Mouse (Mus musculus) ES-Bruce4 (cell line): ENCODE results near the gene Wdr4. TPM values are rescaled to one million over a fixed set of nuclear protein-coding genes. Genes with fewer than 3 reads are reported as not detected.

ENCODE experiments used
- H3K27ac ChIP-seq: 2 replicates; pipeline ENCODE4 v1.5.1; 2012; ENCODE audit warnings: low read length, inconsistent platforms; ENCODE audit not compliant: insufficient read depth
- H3K27me3 ChIP-seq: 2 replicates; pipeline ENCODE4 v1.6.1; 2012; ENCODE audit warnings: mild to moderate bottlenecking, low read length, inconsistent platforms; ENCODE audit not compliant: control insufficient read depth, poor library complexity, insufficient read depth, severe bottlenecking
- H3K36me3 ChIP-seq: 2 replicates; pipeline ENCODE4 v1.6.1; 2012; ENCODE audit warnings: inconsistent platforms, mild to moderate bottlenecking, low read length, moderate library complexity; ENCODE audit not compliant: control insufficient read depth, poor library complexity, insufficient read depth, severe bottlenecking
- H3K4me1 ChIP-seq: one replicate; pipeline ENCODE4 v1.8.1; 2011; ENCODE audit warnings: low read length; ENCODE audit not compliant: control insufficient read depth, insufficient read depth
- H3K4me3 ChIP-seq: 2 replicates; pipeline ENCODE4 v1.5.1; 2011; ENCODE audit warnings: low read depth, mild to moderate bottlenecking, low read length
- H3K9ac ChIP-seq: 2 replicates; pipeline ENCODE4 v1.6.1; 2012; ENCODE audit warnings: low read depth, mild to moderate bottlenecking, inconsistent platforms; ENCODE audit not compliant: poor library complexity, severe bottlenecking
- H3K9me3 ChIP-seq: replicated peaks from 2 replicates; pipeline ENCODE4 v1.6.1; 2012; ENCODE audit warnings: mild to moderate bottlenecking, low read length, inconsistent platforms; ENCODE audit not compliant: control insufficient read depth, poor library complexity, insufficient read depth, severe bottlenecking
- CTCF ChIP-seq: IDR thresholded peaks from one replicate; pipeline ENCODE4 v1.8.1; 2011; ENCODE audit warnings: low read depth, low read length
- EP300 ChIP-seq: IDR thresholded peaks from 2 replicates; pipeline ENCODE4 v1.6.1; 2011; ENCODE audit warnings: low read depth, low read length; ENCODE audit not compliant: insufficient read depth
- POLR2A ChIP-seq: IDR thresholded peaks from one replicate; pipeline ENCODE4 v1.8.1; 2011; ENCODE audit warnings: low read length; ENCODE audit not compliant: insufficient read depth
- polyA plus RNA-seq: library from polyadenylated mRNA; stranded (reverse); fragments of >200 nt; gene quantifications from 2 replicates; pipeline ENCODE4 v1.2.4, GENCODE M21; 2011; ENCODE audit warnings: low read depth; ENCODE audit not compliant: missing spikeins, insufficient read depth, insufficient read length

Gene Wdr4
- polyA plus RNA-seq, 1 experiment, result 25.0 TPM

DNA sequence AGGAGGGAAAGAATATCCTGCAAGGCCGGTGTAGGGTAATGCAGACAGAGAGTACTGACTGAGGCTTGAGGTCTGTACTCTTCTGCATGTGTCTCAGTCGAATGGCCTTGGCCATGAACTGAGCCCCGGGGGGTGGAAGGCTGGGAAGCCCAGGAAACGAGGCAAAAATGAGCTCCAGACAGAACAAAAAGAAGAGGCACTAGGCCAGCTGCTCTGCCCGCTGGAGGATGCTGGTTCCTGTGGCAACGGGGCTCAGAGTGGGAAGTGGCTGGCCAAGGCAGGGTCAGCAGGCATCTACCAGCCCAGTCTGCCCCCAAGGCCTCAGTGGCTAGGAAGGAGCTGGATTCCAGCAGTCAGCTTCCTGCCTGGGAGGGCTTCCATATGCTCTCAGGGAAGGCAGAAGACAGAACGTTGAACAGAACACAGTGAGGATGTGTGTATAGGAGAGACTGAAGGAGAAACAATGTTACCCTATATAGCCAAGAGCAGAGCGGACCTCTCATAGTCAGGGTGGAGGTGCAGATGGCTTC lies 68.5 kb downstream of the Wdr4 start:
- H3K27ac ChIP-seq, result no peak overlapping the region

DNA sequence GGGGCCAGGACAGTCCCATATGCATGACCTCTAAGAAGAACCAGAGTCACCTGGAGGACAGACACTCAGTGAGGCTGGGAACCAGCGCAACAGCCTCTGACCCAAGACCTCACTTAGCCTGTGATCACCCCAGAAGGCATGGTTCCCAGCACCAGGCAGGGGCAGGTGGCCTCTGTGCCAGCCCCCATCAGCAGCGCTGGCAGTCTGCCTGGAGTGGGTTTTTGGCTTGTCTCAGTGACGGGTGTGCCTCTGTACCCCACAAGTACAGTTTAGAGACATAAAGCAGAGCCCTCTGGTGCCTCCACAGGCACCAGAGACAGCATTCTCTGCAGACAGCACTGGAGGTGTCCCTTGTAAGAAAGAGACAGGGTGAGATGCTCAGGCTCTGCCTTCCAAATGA lies 69.6 kb downstream of the Wdr4 start:
- H3K36me3 ChIP-seq, result no peaks in the 10 kb centered on the region
- no peaks in the 10 kb centered on the region for H3K9me3 ChIP-seq
- TF ChIP-seq EP300 (no peak), CTCF (no peak)
- no peaks in the 10 kb centered on the region for H3K4me1 ChIP-seq
- no peak overlapping the region for H3K27ac ChIP-seq
- H3K27me3 ChIP-seq, result no peaks in the 10 kb centered on the region
- H3K9ac ChIP-seq, result no peak overlapping the region
- H3K4me3 ChIP-seq, result no peak overlapping the region

More for the DNA sequence above, 68.5 kb downstream of the Wdr4 start:
- Histone ChIP-seq H3K9me3 (no peaks in the 10 kb centered on the region), H3K4me3 (no peak overlapping the region), H3K4me1 (no peaks in the 10 kb centered on the region), H3K9ac (no peak overlapping the region), H3K27me3 (no peaks in the 10 kb centered on the region), H3K36me3 (no peaks in the 10 kb centered on the region)
- no peak for TF ChIP-seq POLR2A
- no peak for TF ChIP-seq CTCF
- no peak for TF ChIP-seq EP300

DNA sequence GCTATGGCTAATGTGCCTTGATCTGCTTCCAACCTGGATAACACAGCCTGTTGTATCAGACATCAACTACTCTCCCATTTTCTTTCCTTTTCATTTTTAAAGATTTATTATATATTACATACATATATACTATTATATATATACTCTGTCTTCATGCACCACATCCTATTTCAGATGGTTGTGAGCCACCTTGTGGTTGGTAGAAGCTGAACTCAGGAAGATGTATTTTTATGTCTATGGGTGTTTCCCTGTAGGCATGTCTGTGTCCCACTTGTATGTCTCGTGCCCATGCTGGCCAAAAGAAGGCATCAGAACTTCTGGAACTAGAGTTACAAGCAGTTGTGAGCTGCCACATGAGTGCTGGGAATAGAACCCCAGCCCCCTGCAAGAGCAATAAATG lies 71.3 kb downstream of the Wdr4 start:
- H3K4me3 ChIP-seq, result no peak overlapping the region
- H3K27me3 ChIP-seq, result no peaks in the 10 kb centered on the region
- H3K9me3 ChIP-seq, result no peaks in the 10 kb centered on the region
- H3K4me1 ChIP-seq, result no peaks in the 10 kb centered on the region
- no peak overlapping the region for H3K27ac ChIP-seq
- no peak overlapping the region for H3K9ac ChIP-seq
- TF ChIP-seq POLR2A (no peak), EP300 (no peak), CTCF (no peak)
- no peaks in the 10 kb centered on the region for H3K36me3 ChIP-seq

DNA sequence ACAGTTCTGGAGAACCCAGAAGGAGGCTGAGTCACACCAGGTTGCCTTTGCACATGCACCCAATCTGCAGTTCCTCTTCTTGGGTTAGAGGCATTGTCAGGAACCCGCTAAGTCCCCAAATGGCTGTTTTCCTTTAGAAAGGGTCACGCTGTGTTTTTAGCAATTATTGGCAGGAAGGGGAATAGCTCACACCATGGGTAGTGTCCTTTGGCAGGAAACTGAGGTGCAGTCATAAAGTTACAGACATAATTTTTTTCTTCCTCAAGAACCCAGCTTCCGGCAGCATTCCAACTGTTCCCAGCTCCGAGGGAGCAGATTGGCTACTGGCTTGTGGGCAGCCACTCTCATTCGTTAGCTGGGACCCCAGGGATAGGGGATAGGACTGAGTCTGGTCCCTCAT lies 72.0 kb downstream of the Wdr4 start:
- H3K27ac ChIP-seq, result no peak overlapping the region
- H3K36me3 ChIP-seq, result no peaks in the 10 kb centered on the region
- no peak overlapping the region for H3K4me3 ChIP-seq
- TF ChIP-seq EP300, result no peak
- no peak for TF ChIP-seq CTCF
- TF ChIP-seq POLR2A, result no peak
- no peak overlapping the region for H3K9ac ChIP-seq
- H3K4me1 ChIP-seq, result no peaks in the 10 kb centered on the region
- no peaks in the 10 kb centered on the region for H3K9me3 ChIP-seq
- H3K27me3 ChIP-seq, result no peaks in the 10 kb centered on the region

DNA sequence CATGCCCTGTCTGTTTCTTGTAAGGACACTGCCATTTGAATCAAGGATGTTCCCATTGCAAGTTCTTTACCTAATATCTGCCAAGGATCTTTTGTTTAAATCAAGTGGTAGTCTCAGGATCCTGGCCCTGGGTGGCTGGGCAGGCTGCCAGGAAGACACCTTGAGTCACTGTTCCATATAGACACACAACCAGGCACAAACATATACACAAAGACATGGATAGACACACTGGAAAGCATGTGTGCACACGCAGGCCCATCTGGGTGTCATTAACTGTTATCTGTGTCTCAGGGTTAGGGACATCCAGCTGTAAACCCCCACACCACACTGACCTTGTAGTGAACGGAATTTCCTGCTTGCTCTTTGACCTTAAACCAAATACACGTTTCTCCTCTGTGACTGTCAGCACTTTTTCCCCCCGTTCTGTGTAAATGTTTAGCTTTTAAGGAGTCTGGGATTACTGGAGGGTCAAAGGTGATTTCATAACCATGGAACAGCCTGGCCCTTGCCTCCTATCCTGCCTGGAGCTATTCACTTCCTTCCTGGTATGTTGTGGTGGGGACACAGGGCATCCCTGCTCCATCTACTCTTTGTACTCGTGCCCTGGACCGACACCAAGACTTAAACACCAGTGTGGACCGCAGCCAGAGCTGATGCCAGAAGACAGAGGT lies 74.6 kb downstream of the Wdr4 start:
- TF ChIP-seq CTCF, result no peak
- TF ChIP-seq POLR2A, result no peak
- TF ChIP-seq EP300, result no peak
- H3K9ac ChIP-seq, result no peak overlapping the region
- no peak overlapping the region for H3K27ac ChIP-seq
- no peaks in the 10 kb centered on the region for H3K27me3 ChIP-seq
- H3K4me1 ChIP-seq, result no peaks in the 10 kb centered on the region
- H3K9me3 ChIP-seq, result no peaks in the 10 kb centered on the region
- H3K36me3 ChIP-seq, result no peaks in the 10 kb centered on the region
- H3K4me3 ChIP-seq, result no peak overlapping the region

Other genes starting within 250 kb of the Wdr4 start
- gene Rsph1, start 242.6 kb downstream of the Wdr4 start, polyA plus RNA-seq, result 11.3 and 11.5 TPM in 2 replicates
- gene Slc37a1, start 233.2 kb downstream of the Wdr4 start, polyA plus RNA-seq, result 13.4 and 14.6 TPM in 2 replicates
- 11.0 and 12.1 TPM in 2 replicates for gene Pde9a, start 133.8 kb downstream of the Wdr4 start, polyA plus RNA-seq
- gene Ndufv3, start 135 bp upstream of the Wdr4 start, polyA plus RNA-seq, result 116 and 122 TPM in 2 replicates
- 42.7 and 52.9 TPM in 2 replicates for gene Pknox1, start 44.8 kb upstream of the Wdr4 start, polyA plus RNA-seq
- 19.5 and 32.8 TPM in 2 replicates for gene Cbs, start 117.3 kb upstream of the Wdr4 start, polyA plus RNA-seq
- 461 and 463 TPM in 2 replicates for gene U2af1, start 138.9 kb upstream of the Wdr4 start, polyA plus RNA-seq
- not detected in 2 replicates for gene Cryaa, start 157.8 kb upstream of the Wdr4 start, polyA plus RNA-seq